Mouse (Mus musculus) kidney, postnatal 0 days (tissue): Measurements from ENCODE around the gene Crk. TPM values are rescaled to one million over a fixed set of nuclear protein-coding genes. Genes with fewer than 3 reads are reported as not detected.
A peak's percentile ranks its signal among the peaks of the same experiment; 100 is the strongest.

ENCODE experiments used
- ATAC-seq: fragments of 200-750 bp; cut with Nextera tagmentation; replicated peaks from 2 replicates; pipeline ENCODE4 v1.8.0; 2017; ENCODE audit warnings: low read depth, moderate number of reproducible peaks, moderate TSS enrichment, moderate library complexity; ENCODE audit not compliant: low FRiP score
- DNase-seq: peaks from one replicate; pipeline ENCODE4 v3.0.0-alpha.2; 2016; ENCODE audit warnings: low spot score
- H3K27ac ChIP-seq: fragments of 300-500 bp; sonication (generic); 2 replicates; pipeline ENCODE4 v1.5.1; 2014; ENCODE audit warnings: mild to moderate bottlenecking
- H3K27me3 ChIP-seq: fragments of 300-500 bp; sonication (generic); 2 replicates; pipeline ENCODE4 v1.6.1; 2014; ENCODE audit warnings: low read length, mixed read lengths; ENCODE audit not compliant: insufficient read depth
- H3K36me3 ChIP-seq: fragments of 300-500 bp; sonication (generic); 2 replicates; pipeline ENCODE4 v1.6.1; 2014; ENCODE audit warnings: low read length, mixed read lengths; ENCODE audit not compliant: insufficient read depth
- H3K4me1 ChIP-seq: fragments of 300-500 bp; sonication (generic); replicated peaks from 2 replicates; pipeline ENCODE4 v1.6.1; 2014; ENCODE audit warnings: antibody characterized with exemption, low read length, mixed read lengths; ENCODE audit not compliant: insufficient read depth
- H3K4me2 ChIP-seq: fragments of 300-500 bp; sonication (generic); 2 replicates; pipeline ENCODE4 v1.6.1; 2014; ENCODE audit warnings: mild to moderate bottlenecking, low read length, moderate library complexity, mixed read lengths
- H3K4me3 ChIP-seq: fragments of 300-500 bp; sonication (generic); replicated peaks from 2 replicates; pipeline ENCODE4 v1.5.1; 2014; ENCODE audit warnings: low read depth, low read length
- H3K9ac ChIP-seq: fragments of 300-500 bp; sonication (generic); 2 replicates; pipeline ENCODE4 v1.6.1; 2014; ENCODE audit warnings: low read depth, low read length
- H3K9me3 ChIP-seq: fragments of 300-500 bp; sonication (generic); replicated peaks from 2 replicates; pipeline ENCODE4 v1.6.1; 2016; ENCODE audit warnings: low read length, inconsistent platforms, mixed read lengths
- CTCF ChIP-seq: IDR thresholded peaks from 2 replicates; pipeline ENCODE4 v1.5.1; 2016; ENCODE audit warnings: antibody characterized with exemption, low read depth, mild to moderate bottlenecking, moderate library complexity
- WGBS: fragments of 180-500 bp; shearing (Covaris S2); extraction: QIAGEN DNeasy Blood & Tissue Kit; methylation state at CpG from one replicate; pipeline ENCODE4 v1.1.7; 2014; 5-methylcytosine and 5-hydroxymethylcytosine counted together
- polyA plus RNA-seq: library from polyadenylated mRNA; unstranded; fragments of >200 nt; fragmentation: Nextera tagmentation; extraction: Ambion mirVana; gene quantifications from 2 replicates; pipeline ENCODE4 v1.2.1, GENCODE M21; 2015

Crk gene
- polyA plus RNA-seq, 1 experiment from 2014 or later = 112 TPM

GRCm38 (mm10) chr11:75654471-75655390, 24.3 kb upstream of the Crk start:
- no peaks in the 10 kb centered on the region for H3K27me3 ChIP-seq
- no peak for DNase-seq
- H3K4me2 ChIP-seq = peak overlapping the region; percentile 93
- TF ChIP-seq CTCF = no peak
- peaks cover 18% of the 10 kb centered on the region for H3K36me3 ChIP-seq
- H3K4me1 ChIP-seq = peaks cover 26% of the 10 kb centered on the region
- H3K9ac ChIP-seq = peak overlapping the region; percentile 80; the same call in 1 of the 2 replicates
- H3K9me3 ChIP-seq = no peaks in the 10 kb centered on the region
- ATAC-seq = no peak
- 49% methylated on average over 25 of the region's 25 CpGs for WGBS
- H3K27ac ChIP-seq = peak overlapping the region; percentile 97
- peak overlapping the region; percentile 66 for H3K4me3 ChIP-seq

GRCm38 (mm10) chr11:75655621-75656545, 23.2 kb upstream of the Crk start:
- H3K4me1 ChIP-seq = peaks cover 23% of the 10 kb centered on the region

GRCm38 (mm10) chr11:75656621-75657590, 22.2 kb upstream of the Crk start:
- Histone ChIP-seq H3K36me3 (peaks cover 36% of the 10 kb centered on the region), H3K9ac (peak overlapping the region; percentile 80), H3K27ac (peak overlapping the region; percentile 97), H3K9me3 (no peaks in the 10 kb centered on the region), H3K4me1 (peaks cover 23% of the 10 kb centered on the region), H3K4me3 (peak overlapping the region; percentile 66), H3K27me3 (no peaks in the 10 kb centered on the region), H3K4me2 (peak overlapping the region; percentile 93)
- TF ChIP-seq CTCF = no peak
- ATAC-seq = no peak
- 49% methylated on average over 20 of the region's 20 CpGs for WGBS
- DNase-seq = no peak

More at GRCm38 (mm10) chr11:75655621-75656545, 23.2 kb upstream of the Crk start:
- Histone ChIP-seq H3K27me3 (no peaks in the 10 kb centered on the region), H3K9me3 (no peaks in the 10 kb centered on the region), H3K36me3 (peaks cover 26% of the 10 kb centered on the region), H3K4me2 (peak overlapping the region; percentile 93), H3K4me3 (peak overlapping the region; percentile 66), H3K27ac (peak overlapping the region; percentile 97), H3K9ac (peak overlapping the region; percentile 80)
- ATAC-seq (peak; percentile 19; the same call in 1 of the 2 replicates), DNase-seq (peak; percentile 74)
- WGBS = under 1% methylated on average over 78 of the region's 78 CpGs
- no peak for TF ChIP-seq CTCF

- Histone ChIP-seq H3K36me3 (peaks cover 46% of the 10 kb centered on the region), H3K4me1 (peaks cover 23% of the 10 kb centered on the region), H3K27ac (no peak overlapping the region), H3K9me3 (no peaks in the 10 kb centered on the region), H3K4me2 (no peak overlapping the region), H3K4me3 (no peak overlapping the region), H3K27me3 (no peaks in the 10 kb centered on the region), H3K9ac (no peak overlapping the region)
- no peak for TF ChIP-seq CTCF
- DNase-seq = no peak
- ATAC-seq = no peak
These were observed 21.2 kb upstream of the Crk start for GRCm38 (mm10) chr11:75657841-75658240.

- Histone ChIP-seq H3K4me3 (no peak overlapping the region), H3K4me2 (no peak overlapping the region), H3K27me3 (no peaks in the 10 kb centered on the region), H3K4me1 (peaks cover 23% of the 10 kb centered on the region), H3K36me3 (peaks cover 48% of the 10 kb centered on the region), H3K9ac (no peak overlapping the region), H3K27ac (no peak overlapping the region), H3K9me3 (no peaks in the 10 kb centered on the region)
- no peak for ATAC-seq
- 93% methylated on average over 13 of the region's 13 CpGs for WGBS
- TF ChIP-seq CTCF = no peak
- no peak for DNase-seq
These were observed 20.7 kb upstream of the Crk start for GRCm38 (mm10) chr11:75658311-75658710.
